Mouse (Mus musculus): ENCODE data around the gene Flnb.

DNA sequence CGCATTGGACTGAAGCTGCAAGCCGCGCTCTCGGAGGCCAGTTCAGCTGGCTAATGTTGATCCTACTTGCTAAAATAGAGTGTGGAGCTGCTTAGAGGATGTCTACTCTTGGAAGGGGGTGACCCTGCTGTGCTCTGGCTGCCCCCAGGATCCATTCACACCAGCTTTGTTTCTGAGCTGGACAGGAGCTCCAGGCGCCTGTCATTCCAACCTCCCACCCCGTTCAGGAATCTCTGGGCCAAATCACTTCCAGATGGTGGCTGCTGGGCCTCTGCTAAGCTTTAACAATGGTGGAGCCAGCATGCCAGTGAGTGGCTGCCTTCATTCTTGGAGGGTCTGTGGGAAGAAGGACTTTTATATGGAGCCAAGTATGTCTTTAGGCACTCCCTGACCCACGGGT, 4.9 kb downstream of the Flnb start:
- TF ChIP-seq GATA1 (IDR thresholded peaks at IDR 0.05; ENCODE audit: borderline replicate concordance, low read length) (no peak), FLI1 (IDR thresholded peaks at IDR 0.05; ENCODE audit: low read length) (no peak)

Data from megakaryocyte, embryonic 14.5 days (primary cell).